Mouse (Mus musculus): ENCODE measurements around the gene Efna3. TPM values are rescaled to one million over a fixed set of nuclear protein-coding genes. Genes with fewer than 3 reads are reported as not detected.

The Efna3 gene
- polyA plus RNA-seq (2015; fragmentation: Nextera tagmentation; extraction: Ambion mirVana) = 95.8 and 107 TPM in 2 replicates

GRCm38 (mm10) chr3:89322514-89323165 lies at the start of gene Efna3:
TSS of gene Efna3 (minus strand) at chr3:89322965.
- Histone ChIP-seq H3K4me2 (peak within 1 kb of the TSS; percentile 86), H3K27me3 (replicated peaks) (no peaks in the 10 kb centered on the region), H3K27ac (replicated peaks) (peak within 1 kb of the TSS; percentile 98), H3K4me1 (peaks cover 52% of the 10 kb centered on the region), H3K9ac (replicated peaks) (peak within 1 kb of the TSS; percentile 91), H3K36me3 (no peaks in the 10 kb centered on the region), H3K9me3 (replicated peaks) (no peaks in the 10 kb centered on the region), H3K4me3 (replicated peaks) (peak within 1 kb of the TSS; percentile 81)
- ATAC-seq (ENCODE audit: low FRiP score) = peak; percentile 43
- WGBS = under 1% methylated on average over 53 of the region's 53 CpGs

GRCm38 (mm10) chr3:89367338-89367737 lies 44.6 kb upstream of the Efna3 start:
- ATAC-seq (ENCODE audit: low FRiP score) = no peak
- no peak overlapping the region for H3K27ac ChIP-seq (replicated peaks)
- H3K36me3 ChIP-seq = no peaks in the 10 kb centered on the region
- H3K9me3 ChIP-seq (replicated peaks) = no peaks in the 10 kb centered on the region
- no peak overlapping the region for H3K4me2 ChIP-seq
- WGBS = 71% methylated on average over 11 of the region's 11 CpGs
- H3K4me1 ChIP-seq = no peaks in the 10 kb centered on the region
- no peak overlapping the region for H3K4me3 ChIP-seq (replicated peaks)
- no peak overlapping the region for H3K9ac ChIP-seq (replicated peaks)
- no peaks in the 10 kb centered on the region for H3K27me3 ChIP-seq (replicated peaks)

GRCm38 (mm10) chr3:89365486-89366414 lies 43.0 kb upstream of the Efna3 start:
- no peak for ATAC-seq (ENCODE audit: low FRiP score)
- 69% methylated on average over 20 of the region's 20 CpGs for WGBS
- no peaks in the 10 kb centered on the region for H3K4me1 ChIP-seq

GRCm38 (mm10) chr3:89365153-89365485 lies 42.4 kb upstream of the Efna3 start, which contains the start of gene Dcst1:
TSS of gene Dcst1 (minus strand) at chr3:89365253.
- Histone ChIP-seq H3K4me1 (no peaks in the 10 kb centered on the region), H3K9me3 (replicated peaks) (no peaks in the 10 kb centered on the region), H3K36me3 (no peaks in the 10 kb centered on the region), H3K27me3 (replicated peaks) (no peaks in the 10 kb centered on the region), H3K4me3 (replicated peaks) (no peak within 1 kb of the TSS), H3K27ac (replicated peaks) (no peak within 1 kb of the TSS), H3K9ac (replicated peaks) (no peak within 1 kb of the TSS), H3K4me2 (no peak within 1 kb of the TSS)
- 88% methylated on average over 11 of the region's 11 CpGs for WGBS
- no peak for ATAC-seq (ENCODE audit: low FRiP score)

More at GRCm38 (mm10) chr3:89365486-89366414, 43.0 kb upstream of the Efna3 start:
- Histone ChIP-seq H3K4me3 (replicated peaks) (no peak overlapping the region), H3K27ac (replicated peaks) (no peak overlapping the region), H3K9ac (replicated peaks) (no peak overlapping the region), H3K9me3 (replicated peaks) (no peaks in the 10 kb centered on the region), H3K4me2 (no peak overlapping the region), H3K36me3 (no peaks in the 10 kb centered on the region), H3K27me3 (replicated peaks) (no peaks in the 10 kb centered on the region)

GRCm38 (mm10) chr3:89364631-89365030 lies 41.9 kb upstream of the Efna3 start:
- ATAC-seq (ENCODE audit: low FRiP score) = no peak
- H3K4me2 ChIP-seq = no peak overlapping the region
- H3K4me3 ChIP-seq (replicated peaks) = no peak overlapping the region
- H3K9ac ChIP-seq (replicated peaks) = no peak overlapping the region
- no peaks in the 10 kb centered on the region for H3K36me3 ChIP-seq
- no peak overlapping the region for H3K27ac ChIP-seq (replicated peaks)
- no peaks in the 10 kb centered on the region for H3K9me3 ChIP-seq (replicated peaks)
- no peaks in the 10 kb centered on the region for H3K4me1 ChIP-seq
- H3K27me3 ChIP-seq (replicated peaks) = no peaks in the 10 kb centered on the region
- WGBS = 65% methylated on average over 8 of the region's 8 CpGs

- Histone ChIP-seq H3K27me3 (replicated peaks) (no peaks in the 10 kb centered on the region), H3K4me1 (no peaks in the 10 kb centered on the region)
- 91% methylated on average over 7 of the region's 7 CpGs for WGBS
Observed at GRCm38 (mm10) chr3:89361675-89362074, 38.9 kb upstream of the Efna3 start, which contains the start of gene Dcst2. TSS of gene Dcst2 (plus strand) at chr3:89361975.

GRCm38 (mm10) chr3:89360237-89360636 lies 37.5 kb upstream of the Efna3 start:
- no peak overlapping the region for H3K4me2 ChIP-seq
- no peak overlapping the region for H3K27ac ChIP-seq (replicated peaks)
- WGBS = 78% methylated on average over 3 of the region's 3 CpGs
- no peak for ATAC-seq (ENCODE audit: low FRiP score)
- no peak overlapping the region for H3K4me3 ChIP-seq (replicated peaks)
- H3K9ac ChIP-seq (replicated peaks) = no peak overlapping the region
- no peaks in the 10 kb centered on the region for H3K27me3 ChIP-seq (replicated peaks)
- no peaks in the 10 kb centered on the region for H3K4me1 ChIP-seq
- H3K36me3 ChIP-seq = no peaks in the 10 kb centered on the region
- H3K9me3 ChIP-seq (replicated peaks) = no peaks in the 10 kb centered on the region

More at GRCm38 (mm10) chr3:89361675-89362074, 38.9 kb upstream of the Efna3 start, which contains the start of gene Dcst2:
- Histone ChIP-seq H3K36me3 (no peaks in the 10 kb centered on the region), H3K4me3 (replicated peaks) (no peak within 1 kb of the TSS), H3K9ac (replicated peaks) (no peak within 1 kb of the TSS), H3K9me3 (replicated peaks) (no peaks in the 10 kb centered on the region), H3K27ac (replicated peaks) (no peak within 1 kb of the TSS), H3K4me2 (no peak within 1 kb of the TSS)
- ATAC-seq (ENCODE audit: low FRiP score) = no peak

- WGBS = 66% methylated on average over 6 of the region's 6 CpGs
- Histone ChIP-seq H3K27me3 (replicated peaks) (no peaks in the 10 kb centered on the region), H3K36me3 (no peaks in the 10 kb centered on the region), H3K27ac (replicated peaks) (no peak overlapping the region), H3K4me1 (no peaks in the 10 kb centered on the region), H3K9me3 (replicated peaks) (no peaks in the 10 kb centered on the region), H3K9ac (replicated peaks) (no peak overlapping the region), H3K4me3 (replicated peaks) (no peak overlapping the region), H3K4me2 (no peak overlapping the region)
- ATAC-seq (ENCODE audit: low FRiP score) = no peak
Observed at GRCm38 (mm10) chr3:89359630-89360029, 36.9 kb upstream of the Efna3 start.

GRCm38 (mm10) chr3:89356029-89356428 lies 33.3 kb upstream of the Efna3 start:
- H3K27me3 ChIP-seq (replicated peaks) = 0 out of 2 replicates have a peak, but pooled peaks cover 3% of the 10 kb centered on the region
- no peak overlapping the region for H3K4me3 ChIP-seq (replicated peaks)
- no peaks in the 10 kb centered on the region for H3K9me3 ChIP-seq (replicated peaks)
- H3K9ac ChIP-seq (replicated peaks) = no peak overlapping the region
- H3K27ac ChIP-seq (replicated peaks) = no peak overlapping the region
- no peak overlapping the region for H3K4me2 ChIP-seq
- no peaks in the 10 kb centered on the region for H3K36me3 ChIP-seq
- no peak for ATAC-seq (ENCODE audit: low FRiP score)
- H3K4me1 ChIP-seq = peaks cover 4% of the 10 kb centered on the region; the same call in 1 of the 2 replicates
- 75% methylated on average over 9 of the region's 9 CpGs for WGBS

GRCm38 (mm10) chr3:89355512-89355902 lies 32.7 kb upstream of the Efna3 start:
- H3K36me3 ChIP-seq = no peaks in the 10 kb centered on the region
- peaks cover 8% of the 10 kb centered on the region for H3K4me1 ChIP-seq
- no peak overlapping the region for H3K9ac ChIP-seq (replicated peaks)
- H3K27ac ChIP-seq (replicated peaks) = no peak overlapping the region
- 0 out of 2 replicates have a peak, but pooled peaks cover 3% of the 10 kb centered on the region for H3K27me3 ChIP-seq (replicated peaks)
- H3K4me2 ChIP-seq = no peak overlapping the region
- H3K9me3 ChIP-seq (replicated peaks) = no peaks in the 10 kb centered on the region
- ATAC-seq (ENCODE audit: low FRiP score) = no peak
- 83% methylated on average over 6 of the region's 6 CpGs for WGBS
- no peak overlapping the region for H3K4me3 ChIP-seq (replicated peaks)

- Histone ChIP-seq H3K4me2 (no peak overlapping the region), H3K4me1 (peaks cover 12% of the 10 kb centered on the region), H3K9ac (replicated peaks) (no peak overlapping the region), H3K9me3 (replicated peaks) (no peaks in the 10 kb centered on the region), H3K36me3 (no peaks in the 10 kb centered on the region), H3K27me3 (replicated peaks) (0 out of 2 replicates have a peak, but pooled peaks cover 3% of the 10 kb centered on the region), H3K4me3 (replicated peaks) (no peak overlapping the region), H3K27ac (replicated peaks) (no peak overlapping the region)
- ATAC-seq (ENCODE audit: low FRiP score) = no peak
- 20% methylated on average over 5 of the region's 5 CpGs for WGBS
Observed at GRCm38 (mm10) chr3:89354816-89355511, 32.2 kb upstream of the Efna3 start.
